Mouse (Mus musculus): ENCODE measurements around the gene Qk. TPM values are rescaled to one million over a fixed set of nuclear protein-coding genes. Genes with fewer than 3 reads are reported as not detected.

The Qk gene
- polyA plus RNA-seq, 1 experiment from 2014 or later: 49.3 TPM

GRCm38 (mm10) chr17:10357348-10357747 is 37.7 kb upstream of the Qk start:
- no peaks in the 10 kb centered on the region for H3K27me3 ChIP-seq (ENCODE audit: control insufficient read depth, insufficient read depth, low read length)
- no peak for ATAC-seq (ENCODE audit: low FRiP score, low TSS enrichment)
- peaks cover 9% of the 10 kb centered on the region; the same call in 1 of the 2 replicates for H3K4me1 ChIP-seq (ENCODE audit: control insufficient read depth, insufficient read depth, low read length)
- H3K9me3 ChIP-seq (ENCODE audit: control insufficient read depth, low read length): no peaks in the 10 kb centered on the region
- 87% methylated on average over 12 of the region's 12 CpGs for WGBS
- no peak overlapping the region for H3K27ac ChIP-seq (ENCODE audit: low read depth, low read length)
- H3K4me2 ChIP-seq (replicated peaks; ENCODE audit: low read depth, low read length): no peak overlapping the region
- no peak overlapping the region for H3K9ac ChIP-seq (ENCODE audit: low read depth, low read length)
- no peak overlapping the region for H3K4me3 ChIP-seq (ENCODE audit: low read length)
- H3K36me3 ChIP-seq (ENCODE audit: control insufficient read depth, insufficient read depth, low read length): no peaks in the 10 kb centered on the region

GRCm38 (mm10) chr17:10356294-10356693 is 36.6 kb upstream of the Qk start:
- no peak overlapping the region for H3K4me3 ChIP-seq (ENCODE audit: low read length)
- no peaks in the 10 kb centered on the region for H3K9me3 ChIP-seq (ENCODE audit: control insufficient read depth, low read length)
- no peak overlapping the region for H3K4me2 ChIP-seq (replicated peaks; ENCODE audit: low read depth, low read length)
- whole genome bisulfite sequencing: 25% methylated on average over 6 of the region's 6 CpGs
- peaks cover 9% of the 10 kb centered on the region; the same call in 1 of the 2 replicates for H3K4me1 ChIP-seq (ENCODE audit: control insufficient read depth, insufficient read depth, low read length)
- no peaks in the 10 kb centered on the region for H3K27me3 ChIP-seq (ENCODE audit: control insufficient read depth, insufficient read depth, low read length)
- no peak overlapping the region for H3K9ac ChIP-seq (ENCODE audit: low read depth, low read length)
- no peaks in the 10 kb centered on the region for H3K36me3 ChIP-seq (ENCODE audit: control insufficient read depth, insufficient read depth, low read length)
- ATAC-seq (ENCODE audit: low FRiP score, low TSS enrichment): no peak
- no peak overlapping the region for H3K27ac ChIP-seq (ENCODE audit: low read depth, low read length)

- Histone ChIP-seq H3K9me3 (ENCODE audit: control insufficient read depth, low read length) (no peaks in the 10 kb centered on the region), H3K36me3 (ENCODE audit: control insufficient read depth, insufficient read depth, low read length) (no peaks in the 10 kb centered on the region), H3K27me3 (ENCODE audit: control insufficient read depth, insufficient read depth, low read length) (no peaks in the 10 kb centered on the region), H3K27ac (ENCODE audit: low read depth, low read length) (no peak overlapping the region), H3K4me2 (replicated peaks; ENCODE audit: low read depth, low read length) (no peak overlapping the region), H3K4me1 (ENCODE audit: control insufficient read depth, insufficient read depth, low read length) (peaks cover 9% of the 10 kb centered on the region; the same call in 1 of the 2 replicates), H3K4me3 (ENCODE audit: low read length) (no peak overlapping the region), H3K9ac (ENCODE audit: low read depth, low read length) (no peak overlapping the region)
- ATAC-seq (ENCODE audit: low FRiP score, low TSS enrichment): no peak
- WGBS: 4% methylated on average over 8 of the region's 8 CpGs
These were observed 36.1 kb upstream of the Qk start for GRCm38 (mm10) chr17:10355746-10356145.

- Histone ChIP-seq H3K4me2 (replicated peaks; ENCODE audit: low read depth, low read length) (no peak overlapping the region), H3K27me3 (ENCODE audit: control insufficient read depth, insufficient read depth, low read length) (no peaks in the 10 kb centered on the region), H3K9me3 (ENCODE audit: control insufficient read depth, low read length) (no peaks in the 10 kb centered on the region), H3K36me3 (ENCODE audit: control insufficient read depth, insufficient read depth, low read length) (no peaks in the 10 kb centered on the region), H3K9ac (ENCODE audit: low read depth, low read length) (no peak overlapping the region), H3K4me1 (ENCODE audit: control insufficient read depth, insufficient read depth, low read length) (peaks cover 8% of the 10 kb centered on the region; the same call in 1 of the 2 replicates), H3K27ac (ENCODE audit: low read depth, low read length) (no peak overlapping the region), H3K4me3 (ENCODE audit: low read length) (no peak overlapping the region)
- WGBS: 46% methylated on average over 10 of the region's 10 CpGs
- ATAC-seq (ENCODE audit: low FRiP score, low TSS enrichment): no peak
These were observed 18.6 kb upstream of the Qk start for GRCm38 (mm10) chr17:10338286-10338685.

GRCm38 (mm10) chr17:10336558-10336957 is 16.9 kb upstream of the Qk start:
- H3K4me3 ChIP-seq (ENCODE audit: low read length): no peak overlapping the region
- WGBS: 88% methylated on average over 12 of the region's 12 CpGs
- H3K27me3 ChIP-seq (ENCODE audit: control insufficient read depth, insufficient read depth, low read length): no peaks in the 10 kb centered on the region
- no peak overlapping the region for H3K4me2 ChIP-seq (replicated peaks; ENCODE audit: low read depth, low read length)
- no peak for ATAC-seq (ENCODE audit: low FRiP score, low TSS enrichment)
- no peaks in the 10 kb centered on the region for H3K36me3 ChIP-seq (ENCODE audit: control insufficient read depth, insufficient read depth, low read length)
- H3K9ac ChIP-seq (ENCODE audit: low read depth, low read length): no peak overlapping the region
- H3K4me1 ChIP-seq (ENCODE audit: control insufficient read depth, insufficient read depth, low read length): peaks cover 8% of the 10 kb centered on the region; the same call in 1 of the 2 replicates
- no peak overlapping the region for H3K27ac ChIP-seq (ENCODE audit: low read depth, low read length)
- no peaks in the 10 kb centered on the region for H3K9me3 ChIP-seq (ENCODE audit: control insufficient read depth, low read length)

- H3K4me1 ChIP-seq (ENCODE audit: control insufficient read depth, insufficient read depth, low read length): peaks cover 8% of the 10 kb centered on the region; the same call in 1 of the 2 replicates
- H3K27ac ChIP-seq (ENCODE audit: low read depth, low read length): peak overlapping the region; percentile 81; the same call in 1 of the 2 replicates
- peak overlapping the region; percentile 61 for H3K9ac ChIP-seq (ENCODE audit: low read depth, low read length)
- peak; percentile 82 for ATAC-seq (ENCODE audit: low FRiP score, low TSS enrichment)
- H3K4me3 ChIP-seq (ENCODE audit: low read length): peak overlapping the region; percentile 41
- H3K4me2 ChIP-seq (replicated peaks; ENCODE audit: low read depth, low read length): peak overlapping the region; percentile 64
- H3K9me3 ChIP-seq (ENCODE audit: control insufficient read depth, low read length): no peaks in the 10 kb centered on the region
- 14% methylated on average over 16 of the region's 16 CpGs for WGBS
- no peaks in the 10 kb centered on the region for H3K36me3 ChIP-seq (ENCODE audit: control insufficient read depth, insufficient read depth, low read length)
- no peaks in the 10 kb centered on the region for H3K27me3 ChIP-seq (ENCODE audit: control insufficient read depth, insufficient read depth, low read length)
These were observed 16.3 kb upstream of the Qk start for GRCm38 (mm10) chr17:10335809-10336499.

- no peaks in the 10 kb centered on the region for H3K27me3 ChIP-seq (ENCODE audit: control insufficient read depth, insufficient read depth, low read length)
- H3K36me3 ChIP-seq (ENCODE audit: control insufficient read depth, insufficient read depth, low read length): no peaks in the 10 kb centered on the region
- H3K4me2 ChIP-seq (replicated peaks; ENCODE audit: low read depth, low read length): peak overlapping the region; percentile 64
- H3K4me3 ChIP-seq (ENCODE audit: low read length): peak overlapping the region; percentile 41
- H3K9me3 ChIP-seq (ENCODE audit: control insufficient read depth, low read length): no peaks in the 10 kb centered on the region
- peak; percentile 80 for ATAC-seq (ENCODE audit: low FRiP score, low TSS enrichment)
- H3K27ac ChIP-seq (ENCODE audit: low read depth, low read length): peak overlapping the region; percentile 81
- WGBS: 1% methylated on average over 31 of the region's 31 CpGs
- H3K4me1 ChIP-seq (ENCODE audit: control insufficient read depth, insufficient read depth, low read length): peaks cover 8% of the 10 kb centered on the region; the same call in 1 of the 2 replicates
- H3K9ac ChIP-seq (ENCODE audit: low read depth, low read length): peak overlapping the region; percentile 61
These were observed 15.5 kb upstream of the Qk start for GRCm38 (mm10) chr17:10334957-10335690.

GRCm38 (mm10) chr17:10334481-10334880 is 14.8 kb upstream of the Qk start:
- Histone ChIP-seq H3K9me3 (ENCODE audit: control insufficient read depth, low read length) (no peaks in the 10 kb centered on the region), H3K27me3 (ENCODE audit: control insufficient read depth, insufficient read depth, low read length) (no peaks in the 10 kb centered on the region), H3K9ac (ENCODE audit: low read depth, low read length) (peak overlapping the region; percentile 61; the same call in 1 of the 2 replicates), H3K4me1 (ENCODE audit: control insufficient read depth, insufficient read depth, low read length) (peaks cover 8% of the 10 kb centered on the region; the same call in 1 of the 2 replicates), H3K36me3 (ENCODE audit: control insufficient read depth, insufficient read depth, low read length) (no peaks in the 10 kb centered on the region), H3K4me2 (replicated peaks; ENCODE audit: low read depth, low read length) (peak overlapping the region; percentile 64), H3K27ac (ENCODE audit: low read depth, low read length) (peak overlapping the region; percentile 81), H3K4me3 (ENCODE audit: low read length) (peak overlapping the region; percentile 41; the same call in 1 of the 2 replicates)
- peak; percentile 14; the same call in 1 of the 2 replicates for ATAC-seq (ENCODE audit: low FRiP score, low TSS enrichment)
- 12% methylated on average over 1 of the region's 1 CpGs for WGBS

GRCm38 (mm10) chr17:10333321-10333720 is 13.7 kb upstream of the Qk start:
- H3K27ac ChIP-seq (ENCODE audit: low read depth, low read length): no peak overlapping the region
- H3K27me3 ChIP-seq (ENCODE audit: control insufficient read depth, insufficient read depth, low read length): no peaks in the 10 kb centered on the region
- no peaks in the 10 kb centered on the region for H3K9me3 ChIP-seq (ENCODE audit: control insufficient read depth, low read length)
- no peak overlapping the region for H3K4me3 ChIP-seq (ENCODE audit: low read length)
- H3K4me1 ChIP-seq (ENCODE audit: control insufficient read depth, insufficient read depth, low read length): peaks cover 8% of the 10 kb centered on the region; the same call in 1 of the 2 replicates
- no peaks in the 10 kb centered on the region for H3K36me3 ChIP-seq (ENCODE audit: control insufficient read depth, insufficient read depth, low read length)
- H3K4me2 ChIP-seq (replicated peaks; ENCODE audit: low read depth, low read length): no peak overlapping the region
- 94% methylated on average over 8 of the region's 8 CpGs for WGBS
- no peak overlapping the region for H3K9ac ChIP-seq (ENCODE audit: low read depth, low read length)
- no peak for ATAC-seq (ENCODE audit: low FRiP score, low TSS enrichment)
